Mouse (Mus musculus) G1E-ER4 (cell line): ENCODE data around the gene Fam49a. TPM values are rescaled to one million over a fixed set of nuclear protein-coding genes. Genes with fewer than 3 reads are reported as not detected.

Experiments used
- GATA1 ChIP-seq: IDR thresholded peaks from one replicate; pipeline ENCODE4 v1.8.0; 2012; ENCODE audit warnings: low read length, inconsistent platforms
- polyA plus RNA-seq: library from polyadenylated mRNA; stranded (reverse); fragments of >175 nt; gene quantifications from 2 replicates; pipeline ENCODE4 v1.2.3, GENCODE M21; 2012

Fam49a gene
- polyA plus RNA-seq, 1 experiment: not detected

GRCm38 (mm10) chr12:12367423-12367822, 105.5 kb downstream of the Fam49a start:
- no peak for TF ChIP-seq GATA1

- no peak for TF ChIP-seq GATA1
These were observed 111.3 kb downstream of the Fam49a start for GRCm38 (mm10) chr12:12373111-12373862.

- TF ChIP-seq GATA1: no peak
These were observed 117.1 kb downstream of the Fam49a start for GRCm38 (mm10) chr12:12379056-12379455.

GRCm38 (mm10) chr12:12389271-12389670, 127.3 kb downstream of the Fam49a start:
- no peak for TF ChIP-seq GATA1

GRCm38 (mm10) chr12:12396224-12396623, 134.3 kb downstream of the Fam49a start:
- TF ChIP-seq GATA1: no peak

- no peak for TF ChIP-seq GATA1
These were observed 139.1 kb downstream of the Fam49a start for GRCm38 (mm10) chr12:12401051-12401465.

GRCm38 (mm10) chr12:12401504-12401903, 139.6 kb downstream of the Fam49a start:
- no peak for TF ChIP-seq GATA1

- TF ChIP-seq GATA1: no peak
These were observed 143.7 kb downstream of the Fam49a start for GRCm38 (mm10) chr12:12405491-12406110.

GRCm38 (mm10) chr12:12409044-12409443, 147.1 kb downstream of the Fam49a start:
- no peak for TF ChIP-seq GATA1

GRCm38 (mm10) chr12:12412674-12413073, 150.7 kb downstream of the Fam49a start:
- TF ChIP-seq GATA1: no peak

GRCm38 (mm10) chr12:12420423-12420822, 158.5 kb downstream of the Fam49a start:
- TF ChIP-seq GATA1: no peak

GRCm38 (mm10) chr12:12420841-12421579, 159.1 kb downstream of the Fam49a start:
- no peak for TF ChIP-seq GATA1

- TF ChIP-seq GATA1: no peak
These were observed 159.6 kb downstream of the Fam49a start for GRCm38 (mm10) chr12:12421580-12421878.

GRCm38 (mm10) chr12:12425188-12425587, 163.2 kb downstream of the Fam49a start:
- no peak for TF ChIP-seq GATA1

- no peak for TF ChIP-seq GATA1
These were observed 165.3 kb downstream of the Fam49a start for GRCm38 (mm10) chr12:12427285-12427684.

GRCm38 (mm10) chr12:12428886-12429285, 166.9 kb downstream of the Fam49a start:
- TF ChIP-seq GATA1: no peak
